Mouse (Mus musculus) right cerebral cortex, postnatal 36 days (tissue): ENCODE measurements around the gene Tbcd.
A peak's percentile ranks its signal among the peaks of the same experiment; 100 is the strongest.

Source experiments
- DNase-seq, 2 experiments: peaks; one replicate each; pipeline ENCODE4 v3.0.0; 2022; ENCODE audit warnings: low spot score in 2 of 2, mixed read lengths in 1 of 2

Gene Tbcd

GRCm38 (mm10) chr11:121451753-121452635 is at the start of gene Tbcd:
Gene Tbcd, plus strand, starts transcription at chr11:121451949.
- DNase-seq: peak; percentile 95

GRCm38 (mm10) chr11:121407366-121408155 is 44.2 kb upstream of the Tbcd start:
- peak; percentile 33 to 68 for DNase-seq

- DNase-seq: no peak
These were observed 37.0 kb upstream of the Tbcd start for GRCm38 (mm10) chr11:121414762-121415161.

- DNase-seq: no peak
These were observed 36.4 kb upstream of the Tbcd start for GRCm38 (mm10) chr11:121415351-121415750.

GRCm38 (mm10) chr11:121417971-121418370 is 33.8 kb upstream of the Tbcd start:
- DNase-seq: no peak

GRCm38 (mm10) chr11:121418932-121419331 is 32.8 kb upstream of the Tbcd start:
- DNase-seq: no peak

- DNase-seq: no peak
These were observed 31.4 kb upstream of the Tbcd start for GRCm38 (mm10) chr11:121420379-121420778.

- DNase-seq: peak; percentile 99
These were observed 30.8 kb upstream of the Tbcd start, which contains the start of gene Fn3krp for GRCm38 (mm10) chr11:121420830-121421552. Gene Fn3krp, plus strand, starts transcription at chr11:121421401.

GRCm38 (mm10) chr11:121421553-121422173 is 30.1 kb upstream of the Tbcd start:
- no peak for DNase-seq

- DNase-seq: no peak
These were observed 18.4 kb upstream of the Tbcd start for GRCm38 (mm10) chr11:121433397-121433796.

GRCm38 (mm10) chr11:121434156-121435155 is 17.3 kb upstream of the Tbcd start, which contains the start of gene Fn3k:
Gene Fn3k, plus strand, starts transcription at chr11:121434913.
- peak; percentile 97 for DNase-seq

GRCm38 (mm10) chr11:121437236-121437635 is 14.5 kb upstream of the Tbcd start:
- no peak for DNase-seq

- DNase-seq: no peak
These were observed 12.0 kb upstream of the Tbcd start for GRCm38 (mm10) chr11:121439686-121440292.

- no peak for DNase-seq
These were observed 10.1 kb upstream of the Tbcd start for GRCm38 (mm10) chr11:121441653-121442052.

- DNase-seq: no peak
These were observed 9.7 kb upstream of the Tbcd start for GRCm38 (mm10) chr11:121442076-121442475.

GRCm38 (mm10) chr11:121451216-121451726 is 478 bp upstream of the Tbcd start:
- no peak for DNase-seq

GRCm38 (mm10) chr11:121457874-121458273 is 6.1 kb downstream of the Tbcd start:
- DNase-seq: no peak

GRCm38 (mm10) chr11:121467408-121467807 is 15.7 kb downstream of the Tbcd start:
- DNase-seq: no peak

- no peak for DNase-seq
These were observed 23.1 kb downstream of the Tbcd start for GRCm38 (mm10) chr11:121474831-121475230.
